Mouse (Mus musculus) v-Abl transformed pro-B cells (cell line): ENCODE results near the gene Slc5a4b.

ENCODE experiments used
- in situ Hi-C, 2 experiments: fragments of 400-800 bp; cut with MboI; formaldehyde crosslinking; loops; one replicate each; pipeline ENCODE4 v1.15.1; 2025; ENCODE audit not compliant: unreplicated experiment in 2 of 2

Gene Slc5a4b

GRCm38 (mm10) chr10:76046754-76047153, 64.0 kb downstream of the Slc5a4b start:
- in situ Hi-C loops, result no loop called here

- in situ Hi-C loops, result no loop called here
Measured at GRCm38 (mm10) chr10:76045343-76045742, 65.4 kb downstream of the Slc5a4b start.

- in situ Hi-C loops, result loop anchor here in 1 of 2 experiments (5.0 kb wide), 1 partner anchor 65 kb away; no protein-coding TSS in a partner anchor
Measured at GRCm38 (mm10) chr10:76036962-76037361, 73.8 kb downstream of the Slc5a4b start.

GRCm38 (mm10) chr10:76035277-76035676, 75.5 kb downstream of the Slc5a4b start:
- in situ Hi-C loops, result loop anchor here in 1 of 2 experiments (5.0 kb wide), 1 partner anchor 63 kb away; no protein-coding TSS in a partner anchor

- in situ Hi-C loops, result loop anchor here (5.0 kb wide), 2 partner anchors 42 to 57 kb away; no protein-coding TSS in a partner anchor
Measured at GRCm38 (mm10) chr10:76034001-76034600, 76.7 kb downstream of the Slc5a4b start.

- in situ Hi-C loops, result loop anchor here (5.0 kb wide), 2 partner anchors 41 to 56 kb away; no protein-coding TSS in a partner anchor
Measured at GRCm38 (mm10) chr10:76033119-76033455, 77.7 kb downstream of the Slc5a4b start.

- in situ Hi-C loops, result loop anchor here (5.0 kb wide), 2 partner anchors 40 to 55 kb away; no protein-coding TSS in a partner anchor
Measured at GRCm38 (mm10) chr10:76032402-76033118, 78.2 kb downstream of the Slc5a4b start, which contains the start of gene Zfp280b. Gene Zfp280b (plus strand): TSS chr10:76032650.

- in situ Hi-C loops, result loop anchor here (5.0 kb wide), 2 partner anchors 39 to 54 kb away; no protein-coding TSS in a partner anchor
Measured at GRCm38 (mm10) chr10:76031511-76032401, 79.0 kb downstream of the Slc5a4b start.

GRCm38 (mm10) chr10:76030496-76030895, 80.3 kb downstream of the Slc5a4b start:
- in situ Hi-C loops, result loop anchor here (5.0 kb wide), 2 partner anchors 38 to 53 kb away; no protein-coding TSS in a partner anchor

GRCm38 (mm10) chr10:76029276-76029675, 81.5 kb downstream of the Slc5a4b start:
- in situ Hi-C loops, result no loop called here

GRCm38 (mm10) chr10:76028396-76028795, 82.4 kb downstream of the Slc5a4b start:
- in situ Hi-C loops, result no loop called here

GRCm38 (mm10) chr10:76028016-76028366, 82.8 kb downstream of the Slc5a4b start:
- in situ Hi-C loops, result no loop called here

GRCm38 (mm10) chr10:76027127-76028015, 83.4 kb downstream of the Slc5a4b start:
- in situ Hi-C loops, result no loop called here

- in situ Hi-C loops, result no loop called here
Measured at GRCm38 (mm10) chr10:76025470-76026190, 85.1 kb downstream of the Slc5a4b start.

GRCm38 (mm10) chr10:76023921-76024320, 86.8 kb downstream of the Slc5a4b start:
- in situ Hi-C loops, result no loop called here

- in situ Hi-C loops, result no loop called here
Measured at GRCm38 (mm10) chr10:76021728-76022127, 89.0 kb downstream of the Slc5a4b start.

- in situ Hi-C loops, result no loop called here
Measured at GRCm38 (mm10) chr10:76016886-76017285, 93.9 kb downstream of the Slc5a4b start.

- in situ Hi-C loops, result no loop called here
Measured at GRCm38 (mm10) chr10:76012922-76013321, 97.8 kb downstream of the Slc5a4b start.

GRCm38 (mm10) chr10:76009812-76010211, 100.9 kb downstream of the Slc5a4b start:
- in situ Hi-C loops, result no loop called here
